Mouse (Mus musculus) kidney, adult 9 months (tissue): ENCODE data around the gene Pdik1l.
A peak's percentile ranks its signal among the peaks of the same experiment; 100 is the strongest.

Experiments used
- DNase-seq: peaks from one replicate; pipeline ENCODE4 v3.0.0; 2022

The Pdik1l gene

DNA sequence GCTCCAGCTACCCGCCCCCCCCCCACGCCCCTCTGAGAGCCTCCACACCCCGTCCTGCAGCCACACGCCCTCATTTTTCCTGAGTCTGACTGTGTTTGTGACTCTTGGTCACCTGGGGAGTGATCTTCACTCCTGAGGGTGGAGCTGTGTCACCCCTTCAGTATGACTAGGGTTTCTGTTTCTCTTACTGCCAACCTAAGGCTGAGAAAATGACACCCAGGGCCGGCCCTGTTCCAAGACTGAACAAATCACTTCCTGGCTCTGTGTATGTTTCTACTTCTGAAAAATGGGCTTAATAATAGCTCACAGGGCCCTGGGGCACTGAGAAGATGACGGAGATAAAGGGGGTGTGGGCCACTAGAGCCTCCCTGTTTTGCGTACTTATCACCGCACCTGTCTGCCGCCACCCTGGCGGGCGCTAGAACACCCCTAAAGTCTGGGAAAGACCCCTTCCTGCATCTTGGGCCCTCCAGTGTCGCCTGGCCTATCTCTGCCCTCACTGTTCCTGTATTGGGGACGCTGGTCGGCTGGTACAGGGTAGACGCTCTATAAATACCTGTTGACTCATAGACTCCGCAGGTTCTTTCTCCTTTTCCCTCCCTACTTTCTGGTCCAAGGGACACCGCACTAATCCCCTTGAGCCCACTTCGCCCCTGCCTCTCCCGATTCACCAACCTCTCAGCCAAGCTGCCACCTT, 50.0 kb downstream of the Pdik1l start:
- no peak for DNase-seq

GRCm38 (mm10) chr4:134234876-134235275, 52.8 kb downstream of the Pdik1l start:
- no peak for DNase-seq

- peak; percentile 65 for DNase-seq
These were observed 57.3 kb downstream of the Pdik1l start for GRCm38 (mm10) chr4:134230431-134230830.

DNA sequence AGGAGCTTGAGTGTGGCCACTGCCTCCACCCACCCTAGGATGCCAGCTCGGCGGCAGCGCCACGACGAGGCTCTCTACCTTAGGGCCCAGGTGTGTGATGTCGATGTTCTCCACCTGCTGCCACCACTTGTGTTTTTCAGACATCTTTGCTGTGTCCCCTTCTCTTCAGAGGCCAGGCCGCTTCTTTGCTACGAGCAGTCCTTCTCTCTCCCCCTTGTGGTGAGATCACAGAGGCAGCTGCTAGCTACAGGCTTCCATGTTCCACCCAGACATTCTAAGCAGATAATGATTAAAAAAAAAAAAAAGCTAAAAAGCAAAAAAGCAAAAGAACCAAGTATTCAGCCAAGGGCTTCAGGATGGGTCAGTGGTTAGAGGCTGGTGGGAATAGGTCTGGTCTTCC, 60.5 kb downstream of the Pdik1l start, which contains the start of gene Catsper4:
Gene Catsper4 (minus strand): TSS at position 190 of the 400 bp plus-strand sequence.
- DNase-seq, result no peak
